Mouse (Mus musculus) adrenal gland, adult 18-20 months (tissue): ENCODE results near the gene Nob1. TPM values are rescaled to one million over a fixed set of nuclear protein-coding genes. Genes with fewer than 3 reads are reported as not detected.

Experiments
- DNase-seq, 2 experiments: peaks; one replicate each; pipeline ENCODE4 v3.0.0; 2021 to 2022; ENCODE audit warnings: low spot score in 2 of 2
- total RNA-seq, 2 experiments: library from RNA; stranded (reverse); gene quantifications; 1 replicate in 1 of 2; 2 replicates in 1 of 2; pipeline ENCODE4 v1.2.3; 2021

Nob1 gene
- total RNA-seq, 2 experiments from 2014 or later: 32.2 to 40.8 TPM

DNA sequence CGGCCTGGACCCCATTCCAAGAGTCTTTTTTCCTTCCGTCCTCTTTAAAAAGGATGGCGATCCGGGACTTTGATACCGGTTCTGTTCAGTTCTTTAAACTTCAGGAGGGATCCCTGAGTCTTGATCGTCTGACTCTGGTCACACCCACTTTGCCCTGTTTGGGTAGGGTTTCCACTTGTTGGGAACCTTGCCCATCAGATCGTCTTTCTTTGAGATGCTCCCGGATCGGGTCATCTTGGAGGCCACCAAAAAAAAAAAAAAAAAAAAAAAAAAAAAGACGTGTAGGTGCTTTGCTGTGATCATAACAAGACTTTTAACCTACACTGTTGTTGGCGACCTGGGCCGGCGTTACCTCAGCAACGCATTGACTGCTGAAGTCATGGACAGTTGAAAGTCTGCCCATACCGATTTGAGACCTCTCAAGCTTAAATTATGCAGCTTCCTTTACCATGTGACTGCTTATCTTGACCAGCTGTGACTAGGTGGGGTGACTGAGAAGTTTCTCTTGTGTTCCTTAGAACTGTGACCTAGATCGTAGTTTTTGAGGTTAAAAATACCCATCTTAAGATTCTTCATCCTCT is 12.1 kb upstream of the Nob1 start:
- DNase-seq: no peak

DNA sequence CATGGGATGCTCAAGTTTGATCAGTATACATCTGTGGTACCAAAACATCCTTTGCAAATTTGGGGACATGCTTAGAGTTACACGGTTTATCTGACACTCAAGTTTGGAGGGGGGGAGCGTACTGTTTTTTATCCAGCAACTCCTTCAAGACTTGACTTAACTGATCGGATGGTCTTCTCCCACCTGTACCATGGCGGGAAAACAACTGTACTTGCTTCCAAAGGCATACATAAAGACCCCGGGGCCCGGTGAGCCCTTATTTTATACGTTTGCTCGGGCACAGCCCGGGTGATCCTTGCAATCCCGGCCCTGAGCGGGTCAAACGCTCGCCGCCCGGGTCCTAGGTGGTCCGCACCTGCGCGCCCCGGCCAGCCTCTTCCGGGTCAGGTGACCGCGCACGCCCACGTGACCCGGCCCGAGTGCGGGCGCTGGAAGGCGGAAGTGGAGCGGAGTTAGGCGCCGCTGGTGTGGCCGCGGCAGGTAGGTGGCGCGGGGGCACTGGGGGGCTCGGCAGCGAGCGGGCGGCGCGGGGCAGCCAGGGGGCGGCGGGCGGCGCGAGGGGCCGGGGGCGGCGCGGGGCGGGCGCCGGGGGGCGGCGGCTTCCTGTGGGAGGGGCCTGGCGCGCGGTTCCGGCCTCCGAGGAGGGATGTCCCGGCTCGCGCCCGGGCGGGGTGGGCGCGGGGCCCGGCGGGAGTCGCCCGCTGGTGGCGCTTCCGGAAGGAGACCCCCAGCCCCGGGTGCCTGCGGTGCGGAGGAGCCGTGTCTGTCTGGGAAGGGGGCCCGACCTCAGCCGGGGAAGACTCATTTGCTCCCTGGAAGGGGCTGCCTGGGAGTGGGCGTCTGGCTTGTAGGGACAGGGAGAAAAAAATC is 11.3 kb upstream of the Nob1 start, which contains the start of gene Wwp2:
Wwp2 (plus strand) TSS at position 404 of the 870 bp plus-strand sequence.
- peak; percentile 76 to 82 for DNase-seq

DNA sequence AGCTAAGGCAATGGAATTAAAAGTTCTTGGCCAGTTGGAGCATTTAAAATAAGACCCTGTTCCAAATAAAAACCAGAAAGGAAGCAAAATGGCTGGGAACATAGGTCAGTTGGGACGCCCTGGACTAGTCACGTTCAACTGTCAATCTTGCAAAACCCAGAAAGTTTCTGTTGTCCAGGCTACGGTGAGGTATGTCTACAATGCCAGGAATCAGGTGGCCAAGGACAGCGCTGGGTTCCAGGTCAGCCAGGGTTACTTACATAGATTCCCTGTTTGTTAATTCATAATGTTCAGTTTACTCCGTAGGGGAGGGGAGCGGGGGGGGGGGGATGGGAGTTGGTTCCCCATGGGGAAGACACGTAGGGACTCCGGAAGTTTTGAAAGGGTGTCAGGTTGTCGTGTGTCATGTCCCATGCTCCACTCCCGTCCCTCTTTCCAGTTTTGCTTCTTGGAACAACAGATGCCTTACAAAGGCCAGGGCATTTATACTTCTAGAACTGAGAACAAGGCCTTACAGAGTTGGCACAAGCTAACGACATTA is 10.6 kb upstream of the Nob1 start:
- DNase-seq: no peak

DNA sequence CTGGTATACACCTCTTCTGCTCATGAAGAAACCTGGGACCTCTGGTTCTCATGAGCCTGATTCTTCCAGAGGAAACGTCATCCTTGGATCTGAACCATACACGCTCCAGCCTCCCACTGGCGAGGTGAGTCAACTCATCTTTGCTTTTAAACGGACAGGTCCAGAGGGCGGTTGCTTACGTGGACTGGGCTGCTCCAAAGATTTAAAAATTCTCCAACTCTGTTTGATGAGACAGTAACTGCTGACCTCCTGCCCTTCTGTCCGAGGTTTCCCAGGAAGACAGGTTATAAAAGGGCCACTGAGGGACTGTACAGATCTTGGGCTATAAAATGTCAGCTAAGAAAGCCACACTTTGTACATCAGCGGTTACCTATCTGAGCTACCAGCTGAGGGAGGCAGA is 6.0 kb upstream of the Nob1 start:
- no peak for DNase-seq

DNA sequence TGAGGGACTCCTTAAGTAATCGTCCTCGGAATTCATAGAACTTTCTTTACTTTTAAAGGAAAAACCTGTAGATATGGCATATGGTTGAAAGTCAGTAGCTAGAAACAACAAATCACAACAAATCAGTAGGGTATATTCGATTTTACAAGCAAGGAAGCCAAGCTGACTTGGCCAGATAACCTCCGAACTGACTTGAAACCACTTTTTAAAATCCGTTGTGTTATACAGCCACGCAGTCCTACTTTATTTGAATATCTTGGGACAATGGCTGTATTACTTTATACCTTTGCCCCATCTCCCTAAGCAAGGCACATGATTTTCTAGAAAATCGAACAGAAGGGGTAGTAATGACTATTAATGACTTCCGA is 363 bp upstream of the Nob1 start:
- DNase-seq: no peak

DNA sequence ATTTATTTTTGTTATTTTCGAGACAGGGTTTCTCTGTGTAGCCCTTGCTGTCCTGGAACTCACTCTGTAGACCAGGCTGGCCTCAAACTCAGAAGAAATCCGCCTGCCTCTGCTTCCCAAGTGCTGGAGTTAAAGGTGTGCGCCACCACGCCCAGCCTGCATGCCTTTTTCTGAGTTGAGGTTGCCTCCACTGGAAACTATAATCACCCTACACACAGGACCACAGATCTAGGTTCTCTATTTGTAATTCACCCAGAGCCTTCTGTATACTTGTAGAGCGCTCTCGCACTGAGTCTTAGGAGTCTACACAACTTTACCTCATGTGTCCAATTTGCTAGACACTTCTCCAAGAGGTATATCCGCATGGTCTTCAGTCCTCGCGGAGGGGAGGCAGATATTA is 675 bp downstream of the Nob1 start:
- no peak for DNase-seq

DNA sequence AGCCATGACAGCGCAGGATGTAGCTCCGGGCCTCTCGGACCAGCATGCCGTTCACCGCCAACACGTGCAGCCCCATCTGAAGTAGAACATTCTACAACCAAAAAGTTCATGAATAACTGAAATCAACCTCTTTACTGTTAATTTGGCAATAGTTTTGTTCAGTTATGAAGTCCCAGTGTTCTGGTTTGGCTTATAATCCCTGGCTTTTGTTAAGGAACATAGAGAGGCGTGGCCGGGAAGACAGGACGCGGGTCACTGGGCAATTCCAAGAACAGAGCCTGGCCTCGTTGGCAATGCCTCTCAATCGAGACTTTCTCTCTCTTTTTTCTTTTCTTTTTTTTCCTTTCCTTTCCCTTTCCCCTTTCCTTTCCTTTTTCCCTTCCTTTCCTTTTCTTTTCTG is 7.8 kb downstream of the Nob1 start:
- no peak for DNase-seq

DNA sequence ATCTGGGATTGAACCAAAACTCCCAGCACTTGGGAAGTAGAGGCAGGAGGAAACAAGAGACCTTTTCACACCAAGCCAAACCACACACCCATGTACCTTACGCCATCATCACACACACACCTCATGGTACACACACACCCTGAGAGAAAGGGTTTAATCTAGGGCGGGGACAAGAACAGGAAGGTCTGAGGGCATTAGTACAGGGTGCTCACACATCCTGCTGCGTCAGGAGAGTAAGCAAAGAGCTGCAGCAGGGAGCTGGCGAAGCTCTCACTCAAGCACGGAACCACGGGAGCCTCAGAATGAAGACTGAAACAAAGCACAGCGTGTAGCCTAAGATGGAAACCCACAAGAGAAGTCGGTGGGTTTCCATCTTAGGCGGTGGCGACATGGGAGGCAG is 11.0 kb downstream of the Nob1 start:
- DNase-seq: no peak

DNA sequence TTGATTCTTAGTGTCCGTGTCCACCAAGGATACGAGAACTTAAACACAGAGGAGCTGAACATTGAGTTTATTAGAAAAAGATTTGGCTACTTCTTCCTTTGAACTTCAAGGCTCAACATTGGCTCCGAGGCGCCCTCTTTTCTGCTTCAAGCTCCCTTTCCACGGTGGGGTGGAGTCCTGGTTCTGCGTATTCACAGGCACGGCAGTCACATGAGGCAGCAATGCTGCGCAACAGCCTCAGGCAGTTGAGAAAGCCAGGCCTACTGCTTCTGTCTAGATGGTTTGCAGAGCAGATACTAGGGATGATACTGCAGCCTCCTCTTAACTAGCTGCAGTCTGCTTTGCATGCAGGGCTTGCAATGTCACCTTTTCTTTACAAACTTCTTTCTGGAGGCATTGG is 12.3 kb downstream of the Nob1 start:
- DNase-seq: no peak

DNA sequence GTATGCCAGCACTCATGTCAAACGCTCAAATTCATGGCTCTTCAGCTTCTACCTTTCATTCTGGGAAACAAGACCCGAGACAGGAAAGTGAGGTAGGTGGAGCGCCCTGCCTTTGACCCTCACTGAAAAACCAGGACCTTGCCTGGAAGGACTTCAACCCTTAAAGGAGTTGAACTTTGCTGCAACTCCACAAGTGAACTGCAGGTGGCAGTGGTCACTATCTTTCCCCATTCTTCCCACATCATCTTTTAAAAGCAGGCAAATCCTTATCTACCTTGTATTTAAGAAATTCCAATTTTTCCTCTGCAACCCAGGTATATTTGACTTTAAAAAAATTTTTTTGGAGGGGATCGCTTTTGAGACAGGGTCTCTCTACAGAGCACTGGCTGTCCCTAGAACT is 13.5 kb downstream of the Nob1 start:
- no peak for DNase-seq

DNA sequence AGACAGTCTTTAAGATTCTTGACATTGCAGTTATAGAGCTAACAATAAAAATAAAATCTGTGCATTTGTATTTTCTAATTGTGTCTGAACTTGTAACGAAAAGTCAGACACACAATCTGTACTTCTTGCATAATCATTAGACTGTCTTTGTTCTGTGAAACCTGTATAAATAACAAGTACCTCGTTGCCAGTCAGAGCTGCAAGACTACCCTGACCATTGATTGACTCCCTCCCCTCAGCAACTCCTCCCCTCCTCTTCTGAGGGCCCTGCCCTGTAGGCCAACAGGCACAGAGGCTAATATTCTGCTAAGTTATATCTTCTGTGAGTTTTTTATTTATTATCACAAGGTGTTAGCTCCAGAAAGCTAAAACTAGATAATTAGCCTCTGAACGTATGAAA is 18.9 kb downstream of the Nob1 start:
- DNase-seq: no peak

DNA sequence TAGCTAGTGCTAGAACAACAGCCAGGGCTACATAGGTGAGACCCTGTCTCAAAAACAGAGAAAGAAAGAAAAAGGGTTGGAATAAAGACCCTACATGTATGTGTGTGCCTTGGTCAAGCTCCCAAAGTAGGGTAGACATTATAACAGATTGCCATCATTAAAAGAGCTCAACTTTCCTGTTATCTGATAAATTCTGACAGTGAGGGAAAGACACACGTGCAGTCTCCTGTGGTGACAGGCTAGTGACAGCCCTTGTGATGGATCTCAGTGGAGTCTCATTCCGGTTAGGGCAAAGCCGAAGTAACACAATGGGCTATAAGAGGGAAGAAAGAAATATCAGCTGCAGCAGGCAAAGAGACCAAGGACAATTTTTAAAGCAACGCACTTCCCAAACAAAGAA is 20.8 kb downstream of the Nob1 start:
- no peak for DNase-seq

DNA sequence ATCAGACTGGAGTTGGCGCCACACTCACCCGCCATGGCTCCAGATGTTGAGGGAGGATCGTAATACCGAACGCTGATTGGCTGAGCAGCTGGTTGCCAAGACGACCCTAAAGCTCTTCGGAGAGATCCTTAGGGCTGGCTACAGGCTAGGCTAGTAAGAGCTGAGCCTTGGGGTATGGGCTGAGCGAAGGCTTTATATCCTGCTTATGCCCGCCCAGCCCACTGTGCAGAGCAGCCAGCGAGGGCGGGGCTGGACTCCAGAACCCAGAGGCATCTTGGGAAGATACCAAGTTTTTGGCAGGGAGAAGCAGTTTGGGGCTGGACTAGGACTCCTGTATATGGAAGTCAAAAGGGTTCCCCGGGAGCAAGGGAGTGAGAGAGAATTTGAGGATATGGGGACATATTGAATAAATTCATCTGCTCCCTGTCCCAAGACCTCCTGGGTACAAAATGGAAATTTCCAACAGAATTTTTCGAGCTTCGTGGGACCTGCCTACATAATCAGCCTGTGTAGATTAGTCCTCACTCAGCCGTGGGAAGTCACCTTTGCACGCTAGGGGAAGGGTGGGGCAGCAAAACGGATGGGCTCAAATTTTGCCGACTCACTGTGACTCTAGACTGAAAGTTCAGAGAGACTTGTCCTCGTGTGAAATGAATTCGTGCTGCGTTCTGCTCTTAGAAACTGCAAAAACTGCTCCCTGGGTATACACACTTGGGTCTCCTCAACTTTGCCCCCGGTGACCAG is 21.6 kb downstream of the Nob1 start, which contains the start of gene Nqo1:
Nqo1 (minus strand) TSS at position 169 of the 744 bp plus-strand sequence.
- DNase-seq: peak; percentile 52 to 63

DNA sequence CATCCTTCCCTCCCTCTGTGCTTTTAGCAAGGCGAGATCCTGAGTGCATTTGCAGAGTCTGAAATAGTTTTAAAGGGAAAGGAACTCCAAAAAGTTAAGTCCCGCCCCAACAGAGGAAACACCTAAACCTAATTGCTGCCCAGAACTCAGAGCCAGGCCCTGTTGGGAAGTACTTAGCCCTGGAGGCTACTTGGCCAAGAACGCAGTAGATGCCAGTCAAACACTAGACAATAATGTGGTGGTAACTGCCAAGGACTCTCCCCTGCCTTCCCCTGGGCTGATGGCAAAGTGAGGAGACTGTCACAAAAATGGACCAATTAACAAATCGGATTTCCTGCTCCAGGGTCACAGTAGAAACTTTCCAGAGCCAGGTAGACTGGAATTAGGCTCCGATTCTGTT is 23.0 kb downstream of the Nob1 start:
- DNase-seq: no peak

DNA sequence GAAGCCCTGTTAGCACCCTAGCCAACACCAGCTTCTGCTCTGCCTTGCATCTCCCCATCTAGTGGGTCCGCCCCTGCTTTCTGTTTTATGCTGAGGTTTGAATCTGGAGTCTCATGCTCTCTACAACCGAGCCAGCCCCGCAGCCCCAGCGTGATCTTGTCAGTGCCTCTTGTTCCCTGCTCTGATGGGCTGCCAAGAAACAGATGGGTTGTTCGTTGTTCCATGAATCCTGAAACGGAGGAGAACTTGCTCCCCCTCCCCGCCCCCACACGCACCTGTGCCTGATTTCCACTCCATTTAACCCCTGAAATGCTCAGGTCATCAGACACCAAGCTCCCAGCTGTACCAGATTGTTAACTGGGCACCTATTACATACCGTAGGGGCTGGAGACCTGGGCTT is 25.4 kb downstream of the Nob1 start:
- no peak for DNase-seq

DNA sequence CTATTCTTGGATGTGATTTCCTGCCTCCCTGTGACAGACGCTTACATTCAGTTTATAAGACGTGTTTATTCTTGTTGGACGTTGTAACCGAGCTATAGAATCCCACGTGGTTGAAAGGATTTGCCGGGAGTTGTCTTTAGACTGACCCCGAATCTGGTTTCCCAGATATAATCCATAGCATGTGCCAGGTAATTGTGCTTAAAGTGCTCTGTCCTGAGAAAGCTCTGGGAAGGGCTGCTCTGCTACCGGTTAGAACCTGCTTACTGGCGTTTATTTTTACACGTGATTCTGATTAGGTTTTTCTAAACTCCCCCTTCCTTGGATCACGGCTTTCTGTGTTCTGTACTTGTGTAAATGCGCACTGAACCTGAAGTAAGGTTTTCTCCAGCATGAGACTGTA is 27.2 kb downstream of the Nob1 start:
- no peak for DNase-seq

DNA sequence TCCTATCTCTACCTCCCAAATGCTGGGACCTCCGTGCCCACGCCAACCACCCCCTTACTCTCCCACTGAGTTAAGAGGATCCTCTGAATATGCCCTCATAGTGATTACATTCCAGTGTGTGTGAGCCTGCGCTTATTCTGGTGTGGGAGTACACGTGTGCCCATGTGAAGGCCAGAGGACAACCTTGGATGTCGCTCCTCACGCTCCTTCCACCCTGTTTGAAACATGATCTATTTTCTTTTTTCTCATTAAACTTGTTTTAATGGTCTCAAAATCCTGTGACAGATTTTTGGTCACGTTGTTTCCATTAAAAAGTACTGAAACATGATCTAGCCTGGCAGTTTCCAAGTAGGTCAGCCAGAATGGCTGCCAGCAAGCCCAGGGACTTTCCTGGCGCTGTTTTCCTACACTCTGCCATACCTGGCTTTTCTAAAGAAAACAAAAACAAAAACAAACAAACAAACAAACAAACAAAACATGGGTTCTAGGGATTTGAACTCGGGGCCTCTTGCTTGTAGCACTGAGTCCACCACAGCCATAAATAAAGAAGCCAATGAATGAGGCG is 28.7 kb downstream of the Nob1 start:
- no peak for DNase-seq

DNA sequence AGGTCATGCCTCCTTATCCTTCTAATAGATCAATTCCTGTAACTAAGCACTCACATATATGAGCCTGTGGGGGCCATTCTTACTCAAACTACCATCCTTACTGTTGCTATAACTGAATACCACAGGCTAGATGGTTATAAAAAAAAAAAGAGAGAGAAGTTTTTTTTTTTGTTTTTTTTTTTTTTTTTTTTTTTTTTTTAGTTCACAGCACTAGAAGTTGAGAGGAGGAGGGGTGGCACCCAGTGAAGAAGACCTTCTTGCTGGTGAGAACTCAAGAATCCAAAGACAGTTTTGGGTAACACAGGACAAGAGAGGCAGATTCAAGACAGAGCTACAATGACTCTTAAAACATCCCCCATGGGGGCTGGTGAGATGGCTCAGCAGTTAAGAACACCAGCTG is 29.5 kb downstream of the Nob1 start:
- no peak for DNase-seq

DNA sequence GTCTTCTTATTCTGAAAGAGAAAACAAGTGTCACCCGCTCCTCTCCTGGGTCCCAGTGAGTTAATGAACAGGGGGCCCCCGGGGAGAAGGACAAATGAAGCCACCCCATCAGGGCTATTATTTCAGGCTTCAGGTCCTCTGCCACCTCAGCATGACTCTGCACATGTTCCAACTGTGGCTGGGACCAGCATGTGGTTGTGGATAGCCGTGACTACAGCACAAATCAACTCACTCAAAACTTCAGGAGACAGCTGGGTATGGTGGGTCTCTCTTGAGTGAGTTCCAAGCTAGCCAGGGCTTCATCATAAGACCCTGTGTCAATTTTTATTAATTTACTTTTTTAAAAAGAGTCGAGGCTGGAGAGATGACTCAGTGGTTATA is 33.7 kb downstream of the Nob1 start:
- DNase-seq: no peak

DNA sequence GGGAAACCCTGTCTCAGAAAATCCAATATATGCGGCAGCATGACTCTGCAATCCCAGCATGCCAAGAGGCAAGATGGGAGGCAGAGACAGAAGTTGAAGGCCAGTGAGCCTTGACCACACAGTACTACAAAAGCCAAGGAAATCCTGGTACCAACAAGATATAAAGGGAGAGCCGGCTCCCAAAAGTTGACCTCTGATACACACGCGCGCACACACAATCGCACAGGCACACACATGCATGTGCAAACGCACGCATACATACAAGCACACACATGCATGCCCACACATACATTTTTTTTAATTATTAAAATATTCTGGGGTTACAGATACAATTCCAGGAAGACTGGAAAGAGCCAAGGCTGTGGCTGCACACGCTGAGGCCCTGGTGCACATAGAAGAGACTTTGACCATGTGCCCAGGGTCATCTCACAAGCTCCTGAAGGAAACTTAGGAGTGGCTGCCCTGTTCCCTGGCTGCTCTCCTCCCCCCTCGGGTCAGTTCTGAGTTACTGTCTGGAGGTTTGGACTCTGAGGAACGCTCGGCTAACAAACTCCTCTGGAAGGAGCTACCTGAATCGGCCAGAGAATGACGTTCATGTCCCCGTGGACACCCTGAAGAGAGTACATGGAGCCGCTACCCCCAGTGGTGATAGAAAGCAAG is 34.2 kb downstream of the Nob1 start:
- no peak for DNase-seq

DNA sequence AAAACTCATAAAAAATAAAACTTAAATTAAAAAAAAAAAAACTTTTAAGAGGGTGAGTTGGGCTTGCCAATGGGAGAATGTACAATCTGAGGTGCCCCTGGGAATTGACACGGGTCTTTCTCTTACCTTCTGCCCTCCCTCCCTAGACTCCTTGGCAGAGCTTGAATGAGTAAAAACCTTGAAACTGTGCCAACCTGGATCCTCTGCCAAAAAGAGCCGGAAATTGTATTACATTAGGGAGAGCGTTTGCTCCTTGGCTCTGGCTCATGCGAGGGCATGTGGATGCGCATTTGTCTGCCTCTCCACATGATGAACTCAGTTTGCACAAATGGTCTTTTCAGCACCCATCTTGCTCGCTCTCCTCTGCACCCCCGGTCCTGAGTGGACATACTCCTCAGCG is 35.3 kb downstream of the Nob1 start:
- peak; percentile 59 to 83 for DNase-seq
